ENCODE assay signal across 28 mouse cellular contexts in genomic region chr4:125548190-125548589, GRCm38 (mm10). TPM values are rescaled to one million over a fixed set of nuclear protein-coding genes. Genes with fewer than 3 reads are reported as not detected.
"Had no signal": no experiment of that assay in that cellular context is flagged by ENCODE, and none has a peak within 500 bp of the region (broad histone marks: within the 10 kb centered on the region; RNA-seq: fewer than 3 reads in every experiment).

No protein-coding gene starts in this region.

- H3K9me3 ChIP-seq: embryonic facial prominence, embryonic 12.5 days; embryonic facial prominence, embryonic 13.5 days; embryonic facial prominence, embryonic 15.5 days; forebrain, embryonic 10.5 days; forebrain, embryonic 12.5 days; forebrain, embryonic 13.5 days; forebrain, embryonic 15.5 days; heart, embryonic 10.5 days had no signal

- H3K4me2 ChIP-seq: embryonic facial prominence, embryonic 12.5 days; embryonic facial prominence, embryonic 13.5 days; embryonic facial prominence, embryonic 15.5 days; forebrain, embryonic 12.5 days; forebrain, embryonic 13.5 days; forebrain, embryonic 15.5 days; heart, embryonic 11.5 days had no signal

- H3K36me3 ChIP-seq: embryonic facial prominence, embryonic 12.5 days; embryonic facial prominence, embryonic 13.5 days; embryonic facial prominence, embryonic 15.5 days; forebrain, embryonic 10.5 days; forebrain, embryonic 12.5 days; forebrain, embryonic 15.5 days; heart, embryonic 10.5 days had no signal

- H3K9ac ChIP-seq: embryonic facial prominence, embryonic 12.5 days; embryonic facial prominence, embryonic 13.5 days; embryonic facial prominence, embryonic 15.5 days; forebrain, embryonic 12.5 days; forebrain, embryonic 13.5 days; forebrain, embryonic 15.5 days; forebrain, postnatal 0 days had no signal

- H3K4me1 ChIP-seq: embryonic facial prominence, embryonic 12.5 days; heart, embryonic 10.5 days had no signal

- ATAC-seq: forebrain, embryonic 13.5 days; forebrain, embryonic 14.5 days; forebrain, embryonic 15.5 days; forebrain, embryonic 16.5 days; forebrain, postnatal 0 days had no signal

- DNase-seq: cerebellum, adult 9-10 months; cerebellum, adult 9-11 months; cerebellum, postnatal 10 days; cerebellum, postnatal 14 days; cerebellum, postnatal 25 days; cerebellum, postnatal 36 days; embryo, embryonic 11 days; forebrain, postnatal 0 days; gastrocnemius, adult 2 months; gastrocnemius, postnatal 10 days; gastrocnemius, postnatal 14 days; gastrocnemius, postnatal 25 days; gastrocnemius, postnatal 36 days; heart, adult 11 months; heart, adult 18-20 months; heart, adult 2 months had no signal

- H3K27ac ChIP-seq: embryonic facial prominence, embryonic 12.5 days; embryonic facial prominence, embryonic 13.5 days; embryonic facial prominence, embryonic 15.5 days; forebrain, embryonic 10.5 days; forebrain, embryonic 12.5 days; forebrain, embryonic 13.5 days; forebrain, embryonic 15.5 days; gastrocnemius, adult 2 months; heart, adult 2 months; heart, embryonic 10.5 days had no signal

- H3K4me3 ChIP-seq: embryonic facial prominence, embryonic 12.5 days; embryonic facial prominence, embryonic 13.5 days; embryonic facial prominence, embryonic 15.5 days; erythroblast, embryonic 14.5 days; forebrain, embryonic 10.5 days; forebrain, embryonic 12.5 days; forebrain, embryonic 13.5 days; forebrain, embryonic 15.5 days; gastrocnemius, adult 2 months; heart, adult 2 months; heart, embryonic 10.5 days had no signal

RNA-seq across cellular contexts. Expression of gene Grik3, which starts 57.7 kb away (rescaled TPM):
- polyA plus RNA-seq: erythroblast, embryonic 14.5 days had no signal
